Mouse (Mus musculus): ENCODE results near the gene Wdr35.
"Not testable (repeated sequence)": the region's sequence is repeated elsewhere in the genome, so short reads cannot be mapped to it uniquely, and the experiment has no call there.

The Wdr35 gene

DNA sequence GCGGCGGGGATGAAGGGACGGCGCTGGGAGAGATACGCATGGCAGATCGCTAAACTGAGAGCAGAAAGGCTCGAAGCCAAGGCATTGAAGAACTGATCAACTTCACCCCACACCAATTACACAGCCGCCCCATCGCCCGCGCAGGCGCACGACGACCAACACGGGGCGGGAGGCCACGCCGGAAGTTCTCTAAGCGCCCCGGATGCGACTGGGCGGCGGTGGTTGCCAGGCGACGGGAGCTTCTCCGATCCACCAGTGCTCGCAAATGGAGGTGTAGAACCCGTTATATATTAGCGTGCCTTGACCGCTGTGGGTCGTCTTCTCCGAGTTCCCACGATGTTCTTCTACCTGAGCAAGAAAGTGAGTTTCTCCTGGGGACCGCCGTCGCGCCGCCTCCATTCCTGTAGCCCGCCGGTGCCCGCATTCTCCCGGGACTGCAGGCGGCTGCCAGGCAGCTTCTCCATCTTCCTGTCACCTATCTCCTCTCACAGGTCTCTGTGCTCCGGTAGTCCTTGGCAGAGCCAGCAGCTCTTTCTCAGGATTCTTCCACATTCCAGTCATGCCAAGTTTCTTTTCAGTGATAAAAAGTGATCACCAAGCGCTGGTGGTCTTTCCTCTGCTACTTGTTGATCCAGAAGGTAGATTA lies at the start of gene Wdr35:
Gene Wdr35 (plus strand): TSS at position 73 of the 646 bp plus-strand sequence.
- DNase-seq (ENCODE audit: low spot score), result peak; percentile 95

DNA sequence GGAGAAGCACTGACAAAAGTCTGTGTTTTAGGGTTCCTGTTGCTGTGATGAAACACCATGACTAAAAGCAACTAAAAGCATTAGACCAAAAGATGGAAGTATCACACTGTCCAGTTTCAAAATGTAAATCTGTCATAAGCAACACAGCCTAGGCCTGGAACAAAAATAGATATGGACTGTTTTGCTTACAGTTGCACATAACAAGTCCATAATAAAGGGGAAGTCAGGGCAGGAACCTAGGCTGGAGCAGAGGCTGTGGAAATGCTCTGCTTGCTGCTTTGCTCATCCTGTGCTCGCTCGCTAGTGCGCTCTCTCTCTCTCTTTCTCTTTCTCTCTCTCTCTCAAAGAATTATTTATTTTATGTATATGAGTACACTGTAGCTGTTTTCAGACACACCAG lies 46.0 kb upstream of the Wdr35 start:
- DNase-seq (ENCODE audit: low spot score), result no peak

DNA sequence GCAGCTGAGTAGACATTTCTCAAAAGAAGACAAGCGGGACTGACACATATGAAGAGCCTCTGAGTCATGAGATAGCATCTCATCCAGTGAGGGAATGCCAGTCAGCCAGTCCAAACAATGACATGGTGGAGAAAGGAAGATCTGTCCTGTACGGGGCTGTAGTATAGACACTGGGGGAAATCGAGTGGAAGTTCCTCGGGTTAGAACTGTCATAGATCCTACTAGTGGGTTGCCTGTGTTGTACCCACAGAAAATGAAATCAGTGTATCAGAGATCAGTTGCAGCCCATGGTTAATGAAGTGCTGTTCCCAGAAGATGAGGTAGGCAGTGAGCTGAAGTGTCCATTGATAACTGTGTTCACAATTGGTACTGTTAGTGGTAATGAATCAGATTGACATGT lies 44.9 kb upstream of the Wdr35 start:
- no peak for DNase-seq (ENCODE audit: low spot score)

DNA sequence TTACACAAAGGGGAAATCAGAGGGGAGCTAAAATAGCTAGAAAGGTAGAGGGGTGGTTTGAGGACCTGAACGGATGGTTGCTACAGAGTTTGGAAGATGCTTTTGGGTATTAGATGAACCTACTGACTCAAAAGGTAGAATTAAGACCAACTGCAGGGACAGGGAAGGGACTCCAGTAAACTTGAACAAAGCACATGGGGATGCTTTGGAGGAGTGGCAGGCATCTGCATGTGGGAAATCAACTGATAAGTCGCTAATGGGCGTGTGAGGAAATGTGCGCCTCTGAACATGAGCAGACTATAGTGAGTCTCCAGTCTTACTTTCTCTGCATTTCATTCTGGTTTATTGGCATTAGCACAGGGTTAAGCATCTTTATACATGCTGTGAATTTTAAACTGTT lies 42.6 kb upstream of the Wdr35 start:
- DNase-seq (ENCODE audit: low spot score), result no peak

DNA sequence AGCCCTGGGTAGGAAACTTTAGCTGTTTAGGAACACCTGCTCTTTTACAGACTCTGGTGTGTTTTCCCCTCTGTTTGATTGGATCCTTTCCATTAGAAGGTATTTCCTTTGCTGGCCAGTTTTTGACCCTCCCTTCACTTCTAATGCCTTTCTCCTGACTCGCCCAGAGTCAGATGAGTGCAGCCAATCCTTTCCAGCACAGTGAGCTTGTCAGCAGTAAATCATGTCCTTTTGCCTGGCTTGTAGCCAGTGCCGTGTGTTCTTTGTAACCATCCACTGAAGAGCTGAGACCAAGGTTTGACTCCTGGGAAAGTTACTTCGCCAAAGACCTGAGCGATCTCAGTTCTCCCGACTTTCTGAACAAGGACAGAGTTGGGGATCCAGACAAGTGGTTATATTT lies 38.3 kb upstream of the Wdr35 start:
- no peak for DNase-seq (ENCODE audit: low spot score)

DNA sequence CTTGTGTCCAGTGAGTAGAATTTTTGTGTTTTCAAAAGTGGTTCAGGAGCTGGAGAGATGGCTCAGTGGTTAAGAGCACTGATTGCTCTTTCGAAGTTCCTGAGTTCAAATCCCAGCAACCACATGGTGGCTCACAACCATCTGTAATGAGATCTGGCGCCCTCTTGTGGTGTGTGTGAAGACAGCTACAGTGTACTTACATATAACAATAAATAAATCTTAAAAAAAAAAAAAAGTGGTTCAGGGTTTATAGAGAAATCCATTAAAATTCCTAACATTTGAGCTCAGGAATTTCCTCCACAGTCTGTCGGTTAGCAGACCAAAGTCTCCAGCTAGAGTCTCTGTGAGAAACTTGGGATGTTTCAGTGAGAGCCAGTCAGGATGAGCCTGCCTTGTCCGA lies 37.5 kb upstream of the Wdr35 start:
- DNase-seq (ENCODE audit: low spot score), result not testable (repeated sequence)

DNA sequence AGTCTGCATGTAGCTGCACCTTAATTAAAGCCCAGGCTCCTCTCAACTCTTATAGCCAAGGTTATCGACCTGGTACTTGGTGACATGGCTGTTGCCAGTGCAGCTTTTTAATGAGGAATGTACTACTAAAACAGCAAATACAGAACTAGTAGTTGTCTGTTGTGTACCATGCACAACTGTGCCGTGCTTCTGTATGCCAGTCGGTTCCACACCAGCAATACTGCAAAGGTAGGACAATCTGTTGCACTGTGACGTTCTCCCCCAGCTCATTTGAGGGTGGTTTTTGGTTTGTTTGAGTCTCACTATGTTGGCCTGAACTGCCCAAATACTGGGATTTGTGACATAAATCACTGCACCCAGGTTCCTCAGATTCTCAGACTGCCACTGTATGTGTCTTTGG lies 34.2 kb upstream of the Wdr35 start:
- DNase-seq (ENCODE audit: low spot score), result no peak

DNA sequence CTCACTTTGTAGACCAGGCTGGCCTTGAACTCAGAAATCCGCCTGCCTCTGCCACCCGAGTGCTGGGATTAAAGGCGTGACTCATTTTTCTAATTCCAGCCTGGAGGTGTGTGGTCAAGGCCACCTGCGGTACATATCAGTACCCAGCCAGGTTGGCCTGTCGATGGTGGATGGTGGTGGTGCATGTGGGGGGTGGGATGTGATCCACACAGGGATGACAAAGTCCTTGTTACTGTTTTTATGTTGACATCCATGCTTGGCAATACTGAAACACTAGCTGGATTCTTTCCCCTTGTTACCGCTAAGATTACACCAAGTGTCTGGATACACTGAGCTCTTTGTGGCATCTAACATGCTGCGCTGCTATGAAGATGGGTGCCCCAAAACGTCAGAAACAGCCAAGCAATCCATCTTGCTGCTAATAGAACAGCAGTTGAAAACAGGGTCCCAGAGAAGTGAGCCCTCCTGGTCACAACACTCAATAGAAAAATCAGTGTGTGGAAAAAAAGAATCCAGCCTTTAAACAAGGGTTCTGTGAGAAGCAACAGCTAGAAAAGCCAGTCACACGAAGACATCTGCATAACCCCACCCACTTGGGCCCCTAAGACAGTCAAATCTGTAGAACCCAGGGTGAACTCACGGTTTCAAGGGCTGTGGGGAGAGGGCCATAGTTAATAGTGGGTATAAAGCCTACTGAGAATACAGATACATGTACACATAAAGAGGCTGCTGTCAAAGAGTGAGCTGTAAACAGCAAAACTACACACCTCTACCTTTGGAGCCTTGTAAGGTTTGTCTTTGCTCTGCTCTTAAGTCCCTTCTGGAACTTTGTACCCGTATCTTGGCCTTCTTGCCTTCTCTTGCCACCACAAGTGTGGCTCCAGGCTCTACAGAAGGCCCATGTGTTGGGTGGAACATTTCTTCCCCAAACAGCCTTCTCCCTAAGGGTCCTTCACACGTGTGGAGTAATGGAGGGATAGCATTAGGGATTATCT lies 33.4 kb upstream of the Wdr35 start:
- no peak for DNase-seq (ENCODE audit: low spot score)

DNA sequence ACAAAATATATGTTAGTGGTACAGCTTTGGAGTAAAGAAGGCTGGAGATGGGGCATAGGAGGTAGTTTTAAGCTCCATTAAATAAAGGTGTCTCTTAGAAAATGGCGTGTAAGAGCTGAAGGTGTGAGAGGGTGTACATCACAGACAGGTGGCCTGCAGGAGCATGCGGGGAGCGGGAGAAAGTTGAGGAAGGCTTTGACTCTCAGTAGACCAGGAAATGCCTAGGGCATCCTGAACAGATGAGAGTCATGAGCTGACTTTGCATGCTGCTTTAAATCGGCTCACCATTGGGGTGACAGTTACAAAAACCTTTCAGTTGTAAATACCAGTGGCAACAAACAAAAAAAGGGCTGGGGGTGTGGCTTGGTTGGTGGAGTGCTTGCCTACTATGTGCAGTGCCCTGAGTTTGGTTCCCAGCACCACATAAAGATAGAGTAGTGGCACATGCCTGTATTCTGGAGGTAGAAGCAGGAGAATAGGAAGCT lies 32.5 kb upstream of the Wdr35 start:
- DNase-seq (ENCODE audit: low spot score), result no peak

DNA sequence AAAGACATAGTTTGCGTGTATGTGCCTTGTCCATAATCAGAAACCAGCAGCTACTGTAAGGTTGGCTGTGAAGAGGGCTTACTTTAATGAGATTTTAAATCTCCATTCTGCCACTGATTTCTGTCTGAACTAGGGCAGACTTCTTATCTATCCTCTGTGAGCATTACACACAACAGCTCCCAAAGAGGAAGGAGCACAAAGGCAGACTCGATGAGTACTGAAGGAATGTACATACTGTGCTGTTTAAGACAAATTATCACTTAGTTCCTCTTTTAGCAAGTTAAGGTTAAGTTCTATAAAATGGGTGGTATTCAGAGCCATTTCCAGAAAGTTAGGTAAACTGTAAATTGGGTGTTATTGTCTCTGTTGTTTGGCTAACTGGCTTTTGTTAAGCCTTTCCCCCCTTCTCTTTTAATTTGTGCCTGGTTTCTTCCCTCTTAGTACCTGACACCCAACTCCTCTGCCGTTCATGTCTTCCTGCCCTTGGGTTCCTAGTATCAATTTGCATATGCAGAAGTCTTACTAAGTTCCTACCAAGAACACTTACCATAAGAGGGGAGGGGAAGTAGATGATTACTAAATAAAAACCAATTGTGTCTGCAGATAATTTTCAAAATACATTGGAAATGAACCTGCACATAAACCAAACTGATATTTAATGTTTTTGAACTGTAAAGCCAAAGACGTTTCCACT lies 31.8 kb upstream of the Wdr35 start:
- DNase-seq (ENCODE audit: low spot score), result no peak

DNA sequence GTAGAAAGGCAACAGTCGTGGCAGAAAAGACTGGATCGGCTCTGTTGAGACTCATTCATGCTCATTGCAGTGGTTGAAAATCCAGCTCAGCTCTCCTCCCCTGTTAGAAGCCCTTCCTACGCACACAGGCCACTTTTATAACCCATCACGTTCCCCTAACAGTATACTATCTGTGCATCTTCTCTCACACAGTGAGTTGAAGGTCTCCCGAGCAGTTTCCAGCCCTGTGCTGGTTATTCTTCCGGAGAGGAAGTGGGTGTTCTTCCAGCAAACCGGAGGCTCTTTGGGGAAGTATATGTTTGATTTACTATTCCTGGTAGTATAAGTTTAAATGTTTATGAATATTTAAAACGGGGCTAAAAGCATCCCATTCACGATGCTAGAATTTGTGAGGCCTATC lies 26.5 kb upstream of the Wdr35 start:
- DNase-seq (ENCODE audit: low spot score), result no peak

DNA sequence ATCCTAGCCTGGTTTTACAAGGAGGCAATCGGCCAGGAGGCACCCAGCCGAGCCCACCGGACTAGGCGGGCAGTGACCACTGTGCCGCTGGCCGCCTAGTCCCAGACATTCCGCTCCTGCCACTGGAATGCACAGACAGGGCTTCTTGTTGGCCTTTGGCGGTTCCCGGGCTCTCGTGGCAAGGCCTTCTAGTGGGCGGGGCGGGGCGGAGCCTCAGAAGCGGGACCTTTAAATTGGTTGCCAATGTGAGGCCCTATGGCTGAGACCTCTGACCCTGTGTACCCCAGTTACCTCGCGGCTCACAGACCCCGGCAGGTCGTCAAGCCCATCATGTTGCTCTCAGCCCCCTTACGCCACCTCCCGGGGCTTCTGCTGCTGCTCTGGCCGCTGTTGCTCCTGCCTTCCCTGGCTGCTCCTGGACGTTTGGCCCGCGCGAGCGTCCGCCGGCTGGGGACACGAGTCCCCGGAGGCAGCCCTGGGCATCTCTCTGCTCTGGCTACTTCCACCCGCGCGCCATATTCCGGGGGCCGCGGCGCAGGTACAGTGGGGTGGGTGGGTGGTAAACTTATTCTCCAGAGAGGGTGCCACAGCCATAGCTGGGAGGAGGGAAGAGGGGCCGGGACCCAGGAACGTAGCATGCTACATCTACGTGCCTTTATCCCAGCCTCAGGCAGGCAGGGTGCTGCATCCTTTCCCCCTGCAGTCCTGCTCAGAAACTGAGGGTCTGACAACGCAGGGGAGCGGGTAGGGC lies 25.8 kb upstream of the Wdr35 start, which contains the start of gene Matn3:
Gene Matn3 (plus strand): TSS at position 216 of the 751 bp plus-strand sequence.
- DNase-seq (ENCODE audit: low spot score), result peak; percentile 6

DNA sequence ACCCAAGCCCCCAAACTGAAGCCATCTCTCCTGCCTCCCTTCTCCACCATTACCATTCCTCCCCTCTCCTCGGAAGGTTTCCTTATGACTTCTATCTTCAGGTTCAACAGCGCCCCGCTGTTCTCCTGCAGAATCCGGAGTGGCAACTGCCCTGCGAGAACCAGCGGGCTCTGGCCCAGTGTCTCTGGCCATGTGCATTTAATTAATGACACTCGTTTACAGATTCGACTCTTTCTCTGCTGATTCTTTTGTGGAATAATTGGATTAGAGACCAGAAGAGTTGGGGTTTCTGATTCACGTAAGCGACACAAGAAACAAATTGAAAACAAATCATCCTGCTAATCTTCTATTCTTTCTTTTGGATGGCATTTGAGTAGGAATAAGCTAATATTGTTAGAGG lies 20.6 kb upstream of the Wdr35 start:
- DNase-seq (ENCODE audit: low spot score), result no peak

DNA sequence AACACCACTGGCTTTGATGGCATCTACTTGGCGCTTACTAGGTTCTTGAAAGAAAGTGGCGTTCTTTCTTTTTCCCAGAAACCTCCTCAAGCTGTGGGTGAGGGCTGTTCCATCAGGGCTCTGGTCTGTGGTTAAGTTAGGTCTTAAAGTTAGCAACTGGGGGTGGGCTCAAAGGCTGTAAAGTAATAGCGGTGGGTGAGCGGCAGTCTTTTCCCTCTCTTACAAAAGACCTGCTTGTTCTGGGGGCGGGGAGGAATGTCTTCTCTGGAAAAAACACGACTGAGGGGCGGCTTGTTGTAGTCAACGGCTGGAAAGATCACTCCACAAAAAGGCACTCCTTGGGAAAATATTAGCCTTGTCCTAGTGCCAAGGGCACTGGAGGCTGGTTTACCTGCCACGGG lies 19.5 kb upstream of the Wdr35 start:
- DNase-seq (ENCODE audit: low spot score), result no peak

DNA sequence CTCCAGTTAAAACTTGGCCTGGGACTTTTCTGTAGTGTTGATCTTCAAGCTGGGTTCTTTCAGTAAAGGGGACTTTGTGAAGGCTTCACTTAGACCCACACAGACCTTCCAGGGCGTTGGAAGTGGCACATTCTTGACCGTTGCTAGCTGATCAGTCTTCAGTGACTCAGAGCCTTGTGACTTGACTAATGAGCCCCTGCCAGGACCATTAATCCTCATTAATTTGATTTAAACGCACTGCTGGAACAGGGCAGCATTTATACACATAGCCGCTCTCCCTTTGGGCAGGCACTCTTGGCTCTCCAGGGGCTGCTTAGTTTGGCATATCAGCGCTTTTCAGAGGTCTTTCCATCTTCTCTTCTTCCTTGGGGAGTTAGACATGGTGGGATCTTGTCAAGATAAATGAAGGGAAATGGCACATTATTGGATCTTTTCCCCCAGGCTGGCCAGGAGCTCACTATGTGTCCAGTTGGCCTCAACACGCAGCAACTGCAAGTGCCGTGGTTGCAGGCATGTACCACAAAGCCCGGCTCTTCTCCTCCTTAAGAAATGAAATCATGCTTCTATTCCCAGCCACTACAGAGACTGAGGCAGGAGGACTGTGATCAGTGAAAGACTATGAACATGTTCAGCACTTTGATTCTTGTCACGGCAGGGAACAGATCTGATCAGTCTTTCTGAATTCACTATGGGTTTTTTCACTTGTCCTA lies 11.9 kb upstream of the Wdr35 start:
- DNase-seq (ENCODE audit: low spot score), result no peak

DNA sequence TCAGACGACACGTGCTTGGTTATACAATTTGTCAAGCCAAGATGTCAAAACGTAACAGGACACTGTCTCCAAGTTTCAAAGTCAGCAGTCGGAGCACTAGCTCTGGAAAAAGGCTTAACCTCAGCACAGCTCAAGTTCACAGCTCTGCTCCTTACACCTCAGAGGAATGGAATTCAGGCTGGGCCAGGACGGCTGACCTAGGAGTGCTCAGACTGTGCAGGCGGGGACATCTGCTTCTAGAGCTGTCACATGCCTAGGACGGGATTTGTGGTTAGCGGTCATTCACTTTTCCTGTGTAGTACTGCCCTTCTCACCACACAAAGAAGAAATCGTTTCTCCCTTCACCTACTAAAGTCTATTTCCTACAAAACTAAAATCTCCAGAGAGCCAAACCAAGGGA lies 3.9 kb upstream of the Wdr35 start:
- no peak for DNase-seq (ENCODE audit: low spot score)

DNA sequence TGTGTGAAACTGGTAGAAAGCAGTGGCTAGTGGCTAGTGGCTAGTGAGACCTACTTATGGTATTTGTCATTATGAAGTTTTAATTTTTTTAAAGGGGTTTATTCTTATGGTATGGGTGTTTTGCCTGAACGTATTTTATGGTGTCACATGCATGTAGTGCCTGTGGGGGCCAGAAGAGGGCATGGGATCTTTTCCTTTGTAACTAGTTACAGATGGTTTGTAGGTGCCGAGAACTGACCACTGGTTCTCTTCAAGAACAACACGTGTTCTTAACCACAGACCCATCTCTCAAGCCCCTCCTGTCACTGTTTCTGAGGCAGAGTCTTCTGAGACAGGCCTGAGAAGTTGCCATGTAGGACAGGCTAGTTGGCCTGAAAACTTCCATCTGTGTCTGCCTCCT lies 1.4 kb downstream of the Wdr35 start:
- no peak for DNase-seq (ENCODE audit: low spot score)

DNA sequence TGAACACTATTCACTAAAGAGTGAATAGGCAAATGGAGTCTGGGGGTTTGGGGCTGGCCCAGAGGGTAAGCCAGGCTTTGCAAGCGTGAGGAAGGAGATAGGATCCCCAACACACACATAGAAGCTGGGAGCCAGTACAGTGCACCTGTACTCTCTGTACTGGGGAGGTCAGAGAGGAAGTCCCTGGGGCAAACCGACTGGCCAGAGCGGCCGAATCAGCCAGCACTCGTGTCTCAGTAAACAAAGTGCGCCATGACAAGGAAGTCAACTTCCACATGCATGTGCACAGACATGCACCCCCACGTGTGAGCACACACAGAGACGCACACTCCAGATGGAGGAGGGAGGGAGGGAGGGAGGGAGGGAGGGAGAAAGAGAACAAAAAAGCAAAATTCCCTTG lies 19.5 kb downstream of the Wdr35 start:
- DNase-seq (ENCODE audit: low spot score), result no peak

DNA sequence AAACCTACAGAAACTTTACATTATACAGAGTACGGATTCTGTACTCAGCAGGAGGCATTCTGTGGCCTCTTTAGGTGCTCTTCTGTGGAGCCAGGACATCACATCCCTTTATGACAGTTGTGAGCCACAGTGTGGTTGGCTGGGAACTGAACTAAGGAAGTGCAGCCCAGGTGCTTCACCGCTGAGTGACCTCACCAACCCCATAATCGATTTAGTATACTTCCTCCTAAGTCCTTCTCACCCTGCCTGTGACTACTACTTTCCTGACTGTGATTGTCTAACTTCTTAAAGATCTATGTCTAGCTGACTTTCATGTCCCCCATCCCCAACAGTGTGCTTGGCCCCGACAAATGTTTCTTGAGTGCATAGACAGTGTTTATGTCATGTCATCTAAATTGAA lies 24.6 kb downstream of the Wdr35 start:
- DNase-seq (ENCODE audit: low spot score), result no peak

DNA sequence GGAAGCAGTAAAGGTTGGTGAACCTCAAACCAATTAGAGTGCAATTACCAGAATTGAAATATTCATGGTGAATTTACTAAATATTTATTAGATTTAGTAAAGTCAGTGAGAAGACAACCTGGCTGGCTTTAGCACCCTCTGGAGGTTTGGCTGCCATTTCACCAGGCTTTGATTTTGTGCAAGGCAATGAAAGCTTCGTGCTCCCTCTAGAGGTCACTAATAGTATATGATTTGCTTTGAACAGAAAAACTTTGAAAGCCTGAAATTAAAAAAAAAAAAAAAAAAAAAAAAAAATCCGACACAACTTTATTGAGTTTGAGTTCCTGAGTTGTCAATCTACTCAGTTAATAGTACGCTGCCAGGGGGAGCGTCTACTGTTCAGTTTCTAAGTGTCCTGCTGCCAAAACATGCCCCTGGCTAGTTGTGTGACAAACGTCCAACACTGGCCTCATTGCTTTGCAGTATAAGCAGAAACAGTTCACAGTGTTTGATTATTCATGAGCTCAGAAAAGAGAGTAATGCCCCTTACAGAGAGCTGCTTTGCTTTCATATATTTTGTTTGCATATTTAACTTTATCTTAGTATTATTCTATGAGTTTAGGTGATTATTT lies 28.5 kb downstream of the Wdr35 start:
- peak; percentile 68 for DNase-seq (ENCODE audit: low spot score)

DNA sequence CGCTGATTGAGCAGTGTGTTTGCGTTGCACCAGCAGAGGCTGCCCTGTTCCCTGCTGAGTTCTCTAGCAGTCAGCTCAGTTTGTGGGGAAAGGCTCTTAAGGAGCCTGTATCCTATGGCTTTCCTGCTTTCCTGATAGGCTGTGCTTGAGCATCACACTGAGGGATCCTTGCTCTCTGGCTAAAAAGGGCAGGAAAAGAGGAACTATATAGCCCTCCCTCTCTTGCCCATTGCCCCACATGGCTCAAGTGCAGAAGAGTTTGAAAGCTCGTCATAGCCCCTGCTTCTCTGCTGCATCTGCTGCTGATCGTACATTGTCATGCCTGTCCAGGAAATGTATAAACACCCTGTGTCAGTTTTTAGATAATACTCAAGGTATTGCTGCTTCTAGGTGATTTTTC lies 33.5 kb downstream of the Wdr35 start:
- DNase-seq (ENCODE audit: low spot score), result no peak

All from T-cell, adult 2 months (primary cell).